Comparison of ENCODE assay signal across 8 mouse cellular contexts in genomic region chr13:8785185-8785584, GRCm38 (mm10).
DNase-seq lines count a peak whose midpoint lies in the region; ATAC-seq and TF ChIP-seq lines count a peak whose summit lies in the region.

No protein-coding gene starts in this region.

- peak; percentile 87 for TF ChIP-seq CTCF in left cerebral cortex, adult 2 months (IDR thresholded peaks at IDR 0.05)
- TF ChIP-seq CTCF in stomach, postnatal 0 days (IDR thresholded peaks at IDR 0.05; ENCODE audit: low read depth), result peak; percentile 89

- DNase-seq in heart, postnatal 36 days, result peak; percentile 4 to 16
- no peak for DNase-seq in heart, adult 8-10 months (ENCODE audit: low spot score)
- DNase-seq in adrenal gland, postnatal 25 days, result peak; percentile 42
- peak; percentile 71 for DNase-seq in embryonic facial prominence, embryonic 11.5 days (ENCODE audit: low spot score)
- peak; percentile 57 to 66 for DNase-seq in left cerebral cortex, adult 2 months (ENCODE audit: extremely low spot score in 1 of 2, low spot score in 2 of 2)
- peak; percentile 39 for DNase-seq in midbrain, embryonic 10.5 days (ENCODE audit: low spot score)
- DNase-seq in stomach, postnatal 0 days (ENCODE audit: low spot score), result peak; percentile 57

- 36% methylated on average over 9 of the region's 9 CpGs for WGBS in embryonic facial prominence, embryonic 11.5 days
- 34% methylated on average over 9 of the region's 9 CpGs for WGBS in hindbrain, embryonic 16.5 days
- 53% methylated on average over 9 of the region's 9 CpGs for WGBS in midbrain, embryonic 10.5 days
- WGBS in stomach, postnatal 0 days, result 33% methylated on average over 9 of the region's 9 CpGs

- intact Hi-C loops in heart, postnatal 36 days (cut with DNase I), result no loop called here
- intact Hi-C loops in left cerebral cortex, adult 2 months (cut with DNase I), result loop anchor here (2.0 to 10.0 kb wide), 2 partner anchors 580 to 1946 kb away; partner anchors contain the start of gene Adarb2

- no peak overlapping the region for H3K4me3 ChIP-seq in embryonic facial prominence, embryonic 11.5 days (ENCODE audit: low read depth, low read length)
- H3K4me3 ChIP-seq in hindbrain, embryonic 16.5 days (ENCODE audit: low read length), result no peak overlapping the region
- H3K4me3 ChIP-seq in left cerebral cortex, adult 2 months, result no peak overlapping the region
- H3K4me3 ChIP-seq in midbrain, embryonic 10.5 days, result no peak overlapping the region
- H3K4me3 ChIP-seq in stomach, postnatal 0 days (ENCODE audit: low read depth, low read length), result no peak overlapping the region

- no peak overlapping the region for H3K4me2 ChIP-seq in embryonic facial prominence, embryonic 11.5 days (ENCODE audit: low read depth, low read length)
- peak overlapping the region; percentile 28; the same call in 1 of the 2 replicates for H3K4me2 ChIP-seq in hindbrain, embryonic 16.5 days (ENCODE audit: low read length)
- no peak overlapping the region for H3K4me2 ChIP-seq in stomach, postnatal 0 days (replicated peaks; ENCODE audit: low read depth)

- ATAC-seq in embryonic facial prominence, embryonic 11.5 days (replicated peaks; ENCODE audit: insufficient number of reproducible peaks, low FRiP score, low TSS enrichment, low read depth), result no peak
- ATAC-seq in hindbrain, embryonic 16.5 days, result peak; percentile 86
- ATAC-seq in stomach, postnatal 0 days (ENCODE audit: low FRiP score, low TSS enrichment), result no peak

- H3K36me3 ChIP-seq in embryonic facial prominence, embryonic 11.5 days (replicated peaks; ENCODE audit: control insufficient read depth, insufficient read depth, low read depth, low read length), result no peaks in the 10 kb centered on the region
- no peaks in the 10 kb centered on the region for H3K36me3 ChIP-seq in hindbrain, embryonic 16.5 days (ENCODE audit: control insufficient read depth, insufficient read depth, low read length)
- H3K36me3 ChIP-seq in midbrain, embryonic 10.5 days, result no peaks in the 10 kb centered on the region
- H3K36me3 ChIP-seq in stomach, postnatal 0 days (ENCODE audit: control insufficient read depth, insufficient read depth, low read length), result no peaks in the 10 kb centered on the region

- TF ChIP-seq EP300 in stomach, postnatal 0 days (optimal IDR thresholded peaks at IDR 0.05), result no peak

- no peak overlapping the region for H3K9ac ChIP-seq in embryonic facial prominence, embryonic 11.5 days (replicated peaks; ENCODE audit: low read length)
- H3K9ac ChIP-seq in hindbrain, embryonic 16.5 days (ENCODE audit: low read depth, low read length), result no peak overlapping the region
- H3K9ac ChIP-seq in stomach, postnatal 0 days (ENCODE audit: low read length), result no peak overlapping the region

- no peaks in the 10 kb centered on the region for H3K27me3 ChIP-seq in embryonic facial prominence, embryonic 11.5 days (ENCODE audit: control insufficient read depth, insufficient read depth, low read length)
- no peaks in the 10 kb centered on the region for H3K27me3 ChIP-seq in hindbrain, embryonic 16.5 days (replicated peaks; ENCODE audit: control insufficient read depth, insufficient read depth, low read length)
- H3K27me3 ChIP-seq in midbrain, embryonic 10.5 days (ENCODE audit: low read depth, poor library complexity, severe bottlenecking), result no peaks in the 10 kb centered on the region
- no peaks in the 10 kb centered on the region for H3K27me3 ChIP-seq in stomach, postnatal 0 days (ENCODE audit: control insufficient read depth, insufficient read depth, low read length)

- H3K27ac ChIP-seq in embryonic facial prominence, embryonic 11.5 days (replicated peaks; ENCODE audit: low read depth, low read length), result no peak overlapping the region
- no peak overlapping the region for H3K27ac ChIP-seq in hindbrain, embryonic 16.5 days (ENCODE audit: low read depth, low read length)
- H3K27ac ChIP-seq in left cerebral cortex, adult 2 months, result no peak overlapping the region
- H3K27ac ChIP-seq in midbrain, embryonic 10.5 days (replicated peaks), result no peak overlapping the region
- no peak overlapping the region for H3K27ac ChIP-seq in stomach, postnatal 0 days (replicated peaks)

- H3K4me1 ChIP-seq in embryonic facial prominence, embryonic 11.5 days (ENCODE audit: control insufficient read depth, insufficient read depth, low read length), result no peaks in the 10 kb centered on the region
- no peaks in the 10 kb centered on the region for H3K4me1 ChIP-seq in hindbrain, embryonic 16.5 days (ENCODE audit: control insufficient read depth, insufficient read depth, low read depth, low read length)
- no peaks in the 10 kb centered on the region for H3K4me1 ChIP-seq in midbrain, embryonic 10.5 days
- H3K4me1 ChIP-seq in stomach, postnatal 0 days (replicated peaks; ENCODE audit: control insufficient read depth, insufficient read depth), result no peaks in the 10 kb centered on the region

- H3K9me3 ChIP-seq in embryonic facial prominence, embryonic 11.5 days (replicated peaks; ENCODE audit: control insufficient read depth, low read length), result no peaks in the 10 kb centered on the region
- H3K9me3 ChIP-seq in hindbrain, embryonic 16.5 days (ENCODE audit: control insufficient read depth, low read length), result no peaks in the 10 kb centered on the region
- H3K9me3 ChIP-seq in midbrain, embryonic 10.5 days (replicated peaks), result no peaks in the 10 kb centered on the region
- no peaks in the 10 kb centered on the region for H3K9me3 ChIP-seq in stomach, postnatal 0 days (ENCODE audit: control insufficient read depth, low read length)
